Mouse (Mus musculus) 416B (cell line): ENCODE data around the gene Tgfb1i1.

Source experiments
- DNase-seq: peaks from one replicate; pipeline ENCODE4 v3.0.0; 2011; ENCODE audit warnings: low read depth

Gene Tgfb1i1

GRCm38 (mm10) chr7:128244410-128245025 is 2.1 kb upstream of the Tgfb1i1 start:
- no peak for DNase-seq

- DNase-seq = no peak
Observed at GRCm38 (mm10) chr7:128245547-128245946, 1.1 kb upstream of the Tgfb1i1 start.

GRCm38 (mm10) chr7:128247443-128247842 is 831 bp downstream of the Tgfb1i1 start:
- DNase-seq = peak; percentile 68

- DNase-seq = no peak
Observed at GRCm38 (mm10) chr7:128248081-128249042, 1.8 kb downstream of the Tgfb1i1 start.

- DNase-seq = no peak
Observed at GRCm38 (mm10) chr7:128249998-128250397, 3.4 kb downstream of the Tgfb1i1 start.

GRCm38 (mm10) chr7:128251946-128252345 is 5.3 kb downstream of the Tgfb1i1 start:
- DNase-seq = no peak

GRCm38 (mm10) chr7:128252609-128253008 is 6.0 kb downstream of the Tgfb1i1 start:
- no peak for DNase-seq

- DNase-seq = no peak
Observed at GRCm38 (mm10) chr7:128254978-128255377, 8.4 kb downstream of the Tgfb1i1 start.

- no peak for DNase-seq
Observed at GRCm38 (mm10) chr7:128255757-128256156, 9.1 kb downstream of the Tgfb1i1 start.

GRCm38 (mm10) chr7:128256783-128257334 is 10.2 kb downstream of the Tgfb1i1 start:
- no peak for DNase-seq

- no peak for DNase-seq
Observed at GRCm38 (mm10) chr7:128265411-128265810, 18.8 kb downstream of the Tgfb1i1 start, which contains the start of gene Slc5a2. Slc5a2 (plus strand) TSS chr7:128265657.

- DNase-seq = no peak
Observed at GRCm38 (mm10) chr7:128266056-128266455, 19.4 kb downstream of the Tgfb1i1 start.

- no peak for DNase-seq
Observed at GRCm38 (mm10) chr7:128267391-128267790, 20.8 kb downstream of the Tgfb1i1 start.

GRCm38 (mm10) chr7:128267813-128268212 is 21.2 kb downstream of the Tgfb1i1 start:
- DNase-seq = no peak

- DNase-seq = no peak
Observed at GRCm38 (mm10) chr7:128270431-128270850, 23.8 kb downstream of the Tgfb1i1 start.

- DNase-seq = no peak
Observed at GRCm38 (mm10) chr7:128271496-128271895, 24.9 kb downstream of the Tgfb1i1 start.

- DNase-seq = no peak
Observed at GRCm38 (mm10) chr7:128276051-128276450, 29.4 kb downstream of the Tgfb1i1 start.

- no peak for DNase-seq
Observed at GRCm38 (mm10) chr7:128279750-128280149, 33.1 kb downstream of the Tgfb1i1 start.

- no peak for DNase-seq
Observed at GRCm38 (mm10) chr7:128281765-128282164, 35.2 kb downstream of the Tgfb1i1 start.

- no peak for DNase-seq
Observed at GRCm38 (mm10) chr7:128282532-128283244, 36.1 kb downstream of the Tgfb1i1 start.

GRCm38 (mm10) chr7:128284047-128284446 is 37.4 kb downstream of the Tgfb1i1 start:
- DNase-seq = no peak

GRCm38 (mm10) chr7:128285060-128285459 is 38.4 kb downstream of the Tgfb1i1 start:
- DNase-seq = no peak
